Mouse (Mus musculus) cerebellum, adult (tissue): ENCODE data around the gene Gm4201.
"Not testable (repeated sequence)": the region's sequence is repeated elsewhere in the genome, so short reads cannot be mapped to it uniquely, and the experiment has no call there.

ENCODE experiments used
- ATAC-seq: cut with Nextera tagmentation; 2 replicates; pipeline ENCODE4 v1.9.2; 2017; ENCODE audit warnings: mild to moderate bottlenecking, moderate library complexity, mixed read lengths; ENCODE audit not compliant: insufficient number of reproducible peaks, low FRiP score, low TSS enrichment

The Gm4201 gene

GRCm38 (mm10) chr7:22565243-22565642, at the start of gene Gm4201:
Gene Gm4201 (minus strand): TSS chr7:22565343.
- ATAC-seq, result not testable (repeated sequence)

GRCm38 (mm10) chr7:22588027-22588426, 22.9 kb upstream of the Gm4201 start, which contains the start of gene Gm4565:
Gene Gm4565 (minus strand): TSS chr7:22588127.
- not testable (repeated sequence) for ATAC-seq

- ATAC-seq, result not testable (repeated sequence)
Observed at GRCm38 (mm10) chr7:22534787-22535186, 30.4 kb downstream of the Gm4201 start, which contains the start of gene Gm8677. Gene Gm8677 (minus strand): TSS chr7:22534887.

- ATAC-seq, result not testable (repeated sequence)
Observed at GRCm38 (mm10) chr7:22522667-22523066, 42.5 kb downstream of the Gm4201 start, which contains the start of gene Vmn1r152. Gene Vmn1r152 (plus strand): TSS chr7:22522967.
